Mouse (Mus musculus) gastrocnemius, adult 2 months (tissue): ENCODE measurements around the gene Rarg. TPM values are rescaled to one million over a fixed set of nuclear protein-coding genes. Genes with fewer than 3 reads are reported as not detected.

Source experiments
- DNase-seq: peaks from one replicate; pipeline ENCODE4 v3.0.0; 2022
- H3K27ac ChIP-seq: fragments of 200-600 bp; 2 replicates; pipeline ENCODE4 v1.8.1; 2022; ENCODE audit warnings: mild to moderate bottlenecking
- H3K4me3 ChIP-seq: fragments of 200-600 bp; 2 replicates; pipeline ENCODE4 v1.8.1; 2022; ENCODE audit warnings: mild to moderate bottlenecking, moderate library complexity
- CTCF ChIP-seq: fragments of 200-600 bp; IDR thresholded peaks from 2 replicates; pipeline ENCODE4 v1.8.1; 2022; ENCODE audit warnings: antibody characterized with exemption, mild to moderate bottlenecking, moderate library complexity
- intact Hi-C: fragments of 180-260 bp; cut with DNase I; formaldehyde crosslinking; loops from one replicate; pipeline ENCODE4 v1.15.1; 2025
- long read RNA-seq, 2 experiments: library from polyadenylated mRNA; stranded (forward); transcript quantifications; one replicate each; pipeline ENCODE4 v2.0.0; 2021
- total RNA-seq, 2 experiments: library from RNA; stranded (reverse); gene quantifications; 2 replicates each; pipeline ENCODE4 v1.2.3; 2021

The Rarg gene
- total RNA-seq = 10 to 100 TPM in 1 of 2 experiments, 1 to 10 TPM in 1; 9.9 to 11.9 TPM
- long read RNA-seq, experiment 1, transcript Rarg-202 (8 exons, 2,718 nt) = major isoform, 6 of 13 reads
- long read RNA-seq, experiment 1, partial matches to known transcripts = 0 of 13 reads
- long read RNA-seq, experiment 1, other reads (novel, unspliced or antisense) = 4 of 13 reads
- long read RNA-seq, experiment 2, partial matches to known transcripts = 0 of 6 reads
- long read RNA-seq, experiment 2, other reads (novel, unspliced or antisense) = 1 of 6 reads

DNA sequence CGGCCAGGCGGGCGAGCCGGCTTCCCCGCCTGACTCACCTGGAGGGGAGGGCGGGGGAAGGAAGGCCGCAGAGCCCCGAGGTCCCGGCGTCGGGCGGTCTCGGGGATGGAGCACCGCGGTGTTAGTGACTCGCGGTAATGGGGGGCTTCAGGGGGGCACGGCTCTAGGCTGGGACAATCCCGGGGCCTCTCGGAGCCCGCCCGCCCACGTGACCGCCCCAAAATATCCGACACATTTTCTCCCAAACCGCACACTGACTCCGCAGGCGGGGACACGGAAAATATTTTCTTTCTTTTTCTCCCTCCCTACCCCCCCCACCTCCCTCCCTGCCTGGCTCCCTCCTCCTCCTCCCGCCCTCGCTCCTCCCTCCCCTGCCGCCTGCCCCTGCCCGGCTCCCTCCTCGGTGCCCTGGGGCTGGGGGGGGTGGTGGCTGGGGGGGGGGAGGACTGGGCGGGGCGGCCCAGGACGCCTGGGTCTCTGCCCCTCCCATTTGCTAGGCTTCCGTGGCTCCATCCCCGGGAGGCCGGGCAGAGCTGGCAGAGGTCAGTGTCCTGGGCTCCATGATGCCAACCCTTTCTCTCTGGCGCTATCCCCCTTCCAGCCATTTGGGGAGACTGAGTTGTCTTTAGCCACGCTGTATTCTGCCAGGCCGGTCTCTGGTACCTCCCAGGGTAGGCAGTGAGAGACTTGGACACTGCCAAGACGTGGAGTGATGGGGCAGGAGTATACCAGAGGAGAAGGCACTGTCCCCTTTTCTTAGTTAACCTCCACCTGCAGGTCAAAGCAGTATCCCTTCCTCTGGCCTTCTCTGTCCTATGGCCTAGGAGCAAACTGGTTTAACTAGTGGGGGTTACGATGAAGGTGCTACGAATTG is at the start of gene Rarg:
TSS of gene Rarg (minus strand) at position 316 of the 874 bp plus-strand sequence.
- H3K27ac ChIP-seq = peak within 1 kb of the TSS; percentile 88
- peak within 1 kb of the TSS; percentile 72 for H3K4me3 ChIP-seq
- TF ChIP-seq CTCF = no peak
- peak; percentile 77 for DNase-seq
- intact Hi-C loops = no loop called here

DNA sequence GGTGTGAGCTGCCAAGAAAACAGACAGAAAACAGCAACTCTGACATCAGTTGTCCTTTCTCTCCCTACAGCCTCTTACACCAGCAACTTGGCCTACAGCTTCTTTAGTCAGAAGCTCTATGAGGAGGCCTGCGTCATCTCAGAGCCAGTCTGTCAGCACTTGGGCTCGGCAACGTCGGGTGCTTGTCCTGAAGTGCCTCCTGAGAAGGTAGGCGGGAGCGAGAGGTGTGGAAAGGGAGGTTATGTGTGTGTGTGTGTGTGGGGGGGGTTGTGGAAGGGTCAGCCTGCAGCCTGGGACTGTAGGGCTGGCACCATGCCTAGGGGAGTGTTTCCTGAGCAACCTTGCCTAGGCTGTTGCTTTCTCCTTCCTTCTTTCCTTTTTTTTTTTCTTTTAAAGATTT is 45.2 kb upstream of the Rarg start:
- H3K4me3 ChIP-seq = no peak overlapping the region
- TF ChIP-seq CTCF = no peak
- no peak overlapping the region for H3K27ac ChIP-seq
- intact Hi-C loops = no loop called here
- DNase-seq = no peak

DNA sequence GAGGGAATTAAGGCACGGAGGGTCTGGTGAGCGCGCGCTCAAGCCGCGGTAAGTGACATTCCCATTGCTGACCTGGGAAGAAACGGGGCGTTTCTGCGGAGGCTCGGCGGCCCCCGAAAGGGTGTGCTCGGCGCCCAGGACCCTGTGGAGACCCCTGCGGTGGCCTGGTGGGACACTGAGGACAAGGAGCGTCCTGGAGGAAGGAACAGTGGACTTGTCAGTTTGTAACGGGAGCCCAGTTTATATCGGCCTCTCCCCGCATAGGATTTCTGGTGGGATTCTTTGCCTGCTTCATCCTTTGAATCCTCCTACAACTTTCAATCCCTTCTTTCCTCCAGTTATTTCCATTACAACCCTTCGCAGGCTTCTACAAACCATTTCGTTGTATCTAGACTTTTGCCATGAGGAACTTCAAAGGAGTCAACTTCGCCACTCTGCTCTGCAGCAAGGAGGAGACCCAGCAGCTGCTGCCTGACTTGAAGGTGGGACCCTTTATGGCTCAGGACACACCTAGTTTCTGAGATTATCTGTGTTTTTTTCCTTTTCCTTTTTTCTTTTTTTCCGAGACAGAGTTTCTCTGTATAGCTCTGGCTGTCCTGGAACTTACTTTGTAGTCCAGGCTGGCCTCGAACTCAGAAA is 39.2 kb upstream of the Rarg start:
- Histone ChIP-seq H3K4me3 (peak overlapping the region; percentile 80), H3K27ac (no peak overlapping the region)
- no peak for TF ChIP-seq CTCF
- intact Hi-C loops = no loop called here
- DNase-seq = no peak

DNA sequence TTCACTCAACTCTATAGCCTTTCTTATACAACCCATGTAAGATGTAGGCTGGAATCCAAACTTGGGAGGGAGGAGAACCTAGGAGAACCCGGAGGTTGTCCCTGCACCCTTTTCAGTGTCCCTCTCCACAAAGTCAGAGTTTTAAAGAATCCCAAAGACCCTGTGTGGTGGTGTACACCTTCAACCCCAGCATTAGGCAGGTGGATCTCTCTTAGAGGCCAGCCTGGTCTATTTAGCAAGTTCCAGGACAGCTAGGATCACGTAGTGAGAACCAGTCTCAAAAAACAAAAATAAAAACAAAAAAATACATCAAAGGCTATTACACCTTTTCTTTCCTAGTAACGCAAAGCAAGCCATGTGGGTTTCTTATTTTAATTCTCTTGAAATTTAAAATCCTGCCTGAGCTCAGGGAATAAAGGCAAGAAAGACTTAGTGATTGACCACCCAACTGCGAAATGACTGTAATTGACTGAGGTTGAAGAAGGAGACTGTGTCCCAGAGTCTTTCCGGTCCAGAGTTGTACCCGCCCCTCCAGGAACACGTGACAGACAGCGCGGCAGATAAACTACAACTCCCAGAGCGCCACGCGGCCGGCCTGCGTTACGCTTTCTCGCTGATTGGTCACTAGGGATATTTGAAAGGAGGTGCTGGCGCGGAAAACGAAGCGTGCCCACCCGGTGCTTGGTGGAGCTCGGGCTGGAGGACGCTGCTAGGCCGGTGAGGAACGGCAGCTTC is 38.5 kb upstream of the Rarg start, which contains the start of gene Espl1:
TSS of gene Espl1 (plus strand) at position 634 of the 735 bp plus-strand sequence.
- Histone ChIP-seq H3K27ac (peak within 1 kb of the TSS; percentile 84), H3K4me3 (peak within 1 kb of the TSS; percentile 80)
- DNase-seq = peak; percentile 95
- no peak for TF ChIP-seq CTCF
- intact Hi-C loops = no loop called here

DNA sequence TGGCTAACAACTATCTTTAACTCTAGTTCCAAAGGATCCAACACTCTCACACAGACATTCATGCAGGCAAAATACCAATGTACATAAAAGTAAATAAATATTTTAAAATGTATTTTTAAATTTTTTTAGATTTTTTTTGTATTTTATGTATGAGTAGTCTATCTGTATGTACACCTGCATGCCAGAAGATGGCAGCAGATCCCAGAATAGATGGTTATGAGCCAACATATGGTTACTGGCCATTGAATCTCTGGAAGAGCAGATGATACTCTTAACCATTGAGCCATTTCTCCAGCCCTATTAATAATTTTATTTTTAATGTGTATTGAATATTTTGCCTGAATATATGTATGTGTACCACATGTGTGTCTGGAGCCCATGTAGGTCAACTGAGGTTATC is 30.1 kb upstream of the Rarg start:
- intact Hi-C loops = no loop called here
- H3K4me3 ChIP-seq = no peak overlapping the region
- no peak overlapping the region for H3K27ac ChIP-seq
- TF ChIP-seq CTCF = peak; percentile 73
- DNase-seq = no peak

DNA sequence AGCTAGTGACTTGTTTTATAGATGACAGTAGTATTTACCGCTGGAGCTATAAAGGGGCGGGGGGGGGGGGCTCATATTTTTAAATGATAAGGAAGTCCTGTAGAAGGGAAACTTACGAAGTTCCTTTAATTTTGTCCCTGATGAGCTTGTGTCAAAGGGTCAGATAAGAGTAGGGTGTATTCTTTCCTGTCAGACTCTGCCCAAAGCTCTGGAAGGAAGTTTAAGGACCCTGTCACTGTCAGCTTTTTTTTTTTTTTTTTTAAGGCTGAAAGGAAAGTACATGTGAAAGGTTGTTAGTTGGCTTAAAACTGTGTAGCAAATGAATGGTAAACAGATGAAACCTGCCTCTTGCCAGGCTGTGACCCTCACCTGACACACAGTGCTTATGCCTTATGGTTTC is 26.3 kb upstream of the Rarg start:
- no peak overlapping the region for H3K27ac ChIP-seq
- intact Hi-C loops = no loop called here
- no peak for TF ChIP-seq CTCF
- H3K4me3 ChIP-seq = no peak overlapping the region
- DNase-seq = no peak

DNA sequence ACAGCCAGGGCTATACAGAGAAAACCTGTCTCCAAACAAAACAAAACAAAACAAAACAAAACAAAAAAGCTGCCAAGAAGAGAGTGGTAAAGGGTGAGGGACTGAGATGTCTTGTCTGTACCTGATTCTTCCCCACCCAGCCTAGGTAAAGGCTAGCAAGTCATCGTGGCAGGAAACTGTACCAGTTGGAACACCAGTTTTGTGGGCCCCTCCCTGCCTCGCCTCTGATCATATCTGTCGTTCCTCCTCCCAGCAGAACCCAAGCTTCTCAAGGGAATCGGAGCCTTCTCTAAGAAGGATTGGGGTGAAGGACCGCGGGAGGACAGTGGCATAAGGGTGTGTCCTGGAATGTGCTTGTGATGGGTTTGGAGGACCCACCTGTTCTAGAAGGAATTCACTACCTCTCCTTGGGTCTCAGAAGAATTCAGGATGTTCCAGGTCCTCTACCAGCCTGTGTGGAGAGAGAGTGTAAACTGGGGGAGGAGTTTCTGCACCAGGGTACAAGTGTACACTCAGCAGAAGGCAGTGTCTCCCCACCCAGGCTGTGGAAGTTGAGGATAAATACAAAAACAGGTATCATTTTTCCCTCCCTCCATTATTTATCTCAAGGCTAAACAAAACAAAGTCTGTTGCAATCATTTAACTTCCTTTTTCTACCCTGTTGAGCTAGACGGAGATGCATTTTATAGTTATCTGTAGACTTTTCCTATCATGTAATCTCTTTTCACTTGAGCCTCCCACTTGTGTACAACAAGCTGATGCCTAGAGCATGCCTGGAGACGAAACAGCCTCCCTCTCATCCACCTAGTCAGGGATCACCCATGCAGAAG is 25.4 kb upstream of the Rarg start:
- intact Hi-C loops = no loop called here
- Histone ChIP-seq H3K27ac (no peak overlapping the region), H3K4me3 (no peak overlapping the region)
- no peak for DNase-seq
- no peak for TF ChIP-seq CTCF

DNA sequence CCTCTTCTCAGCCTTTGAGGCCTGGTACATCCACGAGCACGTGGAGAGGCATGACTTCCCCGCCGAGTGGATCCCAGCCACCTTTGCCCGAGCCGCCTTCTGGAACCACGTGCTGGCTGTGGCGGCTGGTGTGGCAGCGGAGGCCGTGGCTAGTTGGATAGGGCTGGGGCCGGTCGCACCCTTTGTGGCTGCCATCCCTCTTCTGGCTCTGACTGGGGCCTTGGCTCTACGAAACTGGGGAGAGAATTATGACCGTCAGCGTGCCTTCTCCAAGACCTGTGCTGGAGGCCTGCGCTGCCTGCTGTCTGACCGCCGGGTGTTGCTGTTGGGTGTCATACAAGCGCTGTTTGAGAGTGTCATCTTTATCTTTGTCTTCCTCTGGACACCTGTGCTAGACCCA is 23.3 kb upstream of the Rarg start:
- DNase-seq = no peak
- H3K4me3 ChIP-seq = peak overlapping the region; percentile 85
- no peak for TF ChIP-seq CTCF
- H3K27ac ChIP-seq = peak overlapping the region; percentile 96; the same call in 1 of the 2 replicates
- intact Hi-C loops = no loop called here

DNA sequence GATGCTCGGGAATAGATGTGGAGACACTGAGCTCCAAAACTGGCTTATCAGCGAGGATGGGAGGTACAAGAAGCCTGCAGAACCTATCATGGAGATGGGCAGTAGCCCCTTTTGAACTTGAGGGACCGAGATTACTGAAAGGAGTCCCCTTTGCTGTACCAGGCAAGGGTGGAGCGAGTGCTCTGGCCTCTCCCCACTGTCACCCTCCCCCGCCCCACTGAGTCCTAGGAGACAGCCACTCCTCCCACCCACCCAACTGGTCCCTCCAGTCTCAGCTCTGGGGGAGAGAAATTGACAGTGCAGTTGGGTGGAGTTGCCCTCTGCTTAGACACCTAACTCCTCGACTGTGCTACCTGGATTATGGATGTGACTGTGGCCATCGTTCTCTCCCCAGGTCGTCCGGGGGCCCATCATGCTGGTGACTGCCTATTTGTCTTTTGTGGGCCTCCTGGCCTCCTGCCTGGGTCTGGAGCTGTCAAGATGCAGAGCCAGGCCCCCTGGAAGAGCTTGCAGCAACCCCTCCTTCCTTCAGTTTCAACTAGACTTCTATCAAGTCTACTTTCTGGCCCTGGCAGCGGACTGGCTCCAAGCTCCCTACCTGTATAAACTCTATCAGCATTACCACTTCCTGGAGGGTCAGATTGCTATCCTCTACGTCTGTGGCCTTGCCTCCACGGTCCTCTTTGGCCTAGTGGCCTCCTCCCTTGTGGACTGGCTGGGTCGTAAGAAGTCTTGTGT is 22.6 kb upstream of the Rarg start:
- no peak for DNase-seq

DNA sequence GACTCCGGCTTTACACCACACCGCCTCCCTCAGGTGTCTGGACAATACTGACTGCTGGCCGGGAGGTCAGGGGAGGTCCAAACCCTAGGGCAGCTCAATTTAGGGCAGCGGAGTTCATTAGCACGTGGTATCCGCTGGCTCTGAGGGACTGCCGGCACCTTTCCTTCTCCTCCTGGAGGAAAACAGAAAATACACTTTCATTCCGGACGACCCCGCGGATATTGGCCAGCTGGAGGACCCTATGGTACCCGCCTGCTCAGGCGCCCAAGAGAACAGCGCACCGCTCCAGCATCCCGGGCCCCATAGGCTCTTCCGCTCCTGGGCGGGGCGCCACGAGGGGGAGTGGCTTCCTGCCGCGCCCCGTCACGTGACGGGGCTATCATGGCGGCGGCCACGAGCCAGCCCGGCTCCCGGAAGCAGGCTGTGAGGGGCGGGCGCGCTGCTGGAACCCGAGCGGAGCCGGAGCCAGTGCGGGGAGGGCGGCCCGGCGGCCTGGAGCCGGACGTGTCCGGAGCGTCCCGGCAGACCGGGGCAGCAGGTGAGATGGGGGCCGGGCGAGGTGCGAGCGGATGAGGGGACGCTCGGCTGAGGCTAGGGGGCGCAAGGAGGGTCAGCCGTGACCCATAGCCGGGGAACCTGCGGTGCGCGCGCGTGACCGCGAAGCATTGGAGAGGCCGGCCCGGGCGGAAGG is 21.9 kb upstream of the Rarg start, which contains the start of gene Mfsd5:
TSS of gene Mfsd5 (plus strand) at position 363 of the 691 bp plus-strand sequence.
- peak; percentile 94 for DNase-seq
- H3K27ac ChIP-seq = peak within 1 kb of the TSS; percentile 96
- intact Hi-C loops = loop anchor here (1.0 kb wide), 1 partner anchor 40 kb away; no protein-coding TSS in a partner anchor
- TF ChIP-seq CTCF = peak; percentile 59
- H3K4me3 ChIP-seq = peak within 1 kb of the TSS; percentile 85

More for the DNA sequence above, 22.6 kb upstream of the Rarg start:
- Histone ChIP-seq H3K4me3 (peak overlapping the region; percentile 85), H3K27ac (peak overlapping the region; percentile 96)
- no peak for TF ChIP-seq CTCF
- intact Hi-C loops = loop anchor here (1.0 kb wide), 1 partner anchor 41 kb away; no protein-coding TSS in a partner anchor
